Mouse (Mus musculus): ENCODE measurements around the gene Adamts8. TPM values are rescaled to one million over a fixed set of nuclear protein-coding genes. Genes with fewer than 3 reads are reported as not detected.

Adamts8 gene
- total RNA-seq, 1 experiment from 2014 or later = not detected

Other genes with a start within 250 kb of the Adamts8 start
- not detected in 3 replicates for gene Adamts15, start 20.1 kb upstream of the Adamts8 start, total RNA-seq (2017)
- gene Zbtb44, start 88.1 kb downstream of the Adamts8 start, total RNA-seq (2017) = 24.0 to 32.1 TPM (median 29.0 TPM) in 3 replicates
- 7.2 to 11.8 TPM (median 7.5 TPM) in 3 replicates for gene St14, start 189.3 kb downstream of the Adamts8 start, total RNA-seq (2017)

Data from monocyte, adult 5-6 weeks (primary cell).